Mouse (Mus musculus) heart, embryonic 11.5 days (tissue): ENCODE results near the gene Vegfd. TPM values are rescaled to one million over a fixed set of nuclear protein-coding genes. Genes with fewer than 3 reads are reported as not detected.

Source experiments
- ATAC-seq: fragments of 200-750 bp; cut with Nextera tagmentation; replicated peaks from 2 replicates; pipeline ENCODE4 v1.8.0; 2017; ENCODE audit warnings: moderate library complexity; ENCODE audit not compliant: insufficient number of reproducible peaks, low FRiP score, low TSS enrichment
- H3K27ac ChIP-seq: fragments of 300-500 bp; sonication (generic); 2 replicates; pipeline ENCODE4 v1.5.1; 2014; ENCODE audit warnings: mild to moderate bottlenecking, low read depth, low read length
- H3K27me3 ChIP-seq: fragments of 300-500 bp; sonication (generic); 2 replicates; pipeline ENCODE4 v1.6.1; 2014; ENCODE audit warnings: mild to moderate bottlenecking, low read length, mixed read lengths; ENCODE audit not compliant: control insufficient read depth, insufficient read depth
- H3K36me3 ChIP-seq: fragments of 300-500 bp; sonication (generic); 2 replicates; pipeline ENCODE4 v1.6.1; 2014; ENCODE audit warnings: mild to moderate bottlenecking, low read length, moderate library complexity, mixed read lengths; ENCODE audit not compliant: control insufficient read depth, insufficient read depth
- H3K4me1 ChIP-seq: fragments of 300-500 bp; sonication (generic); 2 replicates; pipeline ENCODE4 v1.6.1; 2014; ENCODE audit warnings: low read length; ENCODE audit not compliant: control insufficient read depth, insufficient read depth
- H3K4me2 ChIP-seq: fragments of 300-500 bp; sonication (generic); 2 replicates; pipeline ENCODE4 v1.6.1; 2014; ENCODE audit warnings: mild to moderate bottlenecking, moderate library complexity
- H3K4me3 ChIP-seq: fragments of 300-500 bp; sonication (generic); 2 replicates; pipeline ENCODE4 v1.5.1; 2014; ENCODE audit warnings: low read depth, low read length
- H3K9ac ChIP-seq: fragments of 300-500 bp; sonication (generic); 2 replicates; pipeline ENCODE4 v1.6.1; 2014; ENCODE audit warnings: mild to moderate bottlenecking, low read depth, low read length, moderate library complexity
- H3K9me3 ChIP-seq: fragments of 300-500 bp; sonication (generic); replicated peaks from 2 replicates; pipeline ENCODE4 v1.6.1; 2016; ENCODE audit warnings: low read length; ENCODE audit not compliant: control insufficient read depth
- WGBS: fragments of 180-500 bp; shearing (Covaris S2); extraction: QIAGEN DNeasy Blood & Tissue Kit; methylation state at CpG from one replicate; pipeline ENCODE4 v1.1.7; 2014; ENCODE audit not compliant: insufficient replicate concordance; 5-methylcytosine and 5-hydroxymethylcytosine counted together
- polyA plus RNA-seq: library from polyadenylated mRNA; unstranded; fragments of >200 nt; fragmentation: Nextera tagmentation; extraction: Ambion mirVana; gene quantifications from 2 replicates; pipeline ENCODE4 v1.2.1, GENCODE M21; 2014

Gene Vegfd
- polyA plus RNA-seq, 1 experiment from 2014 or later, result 2.1 TPM

DNA sequence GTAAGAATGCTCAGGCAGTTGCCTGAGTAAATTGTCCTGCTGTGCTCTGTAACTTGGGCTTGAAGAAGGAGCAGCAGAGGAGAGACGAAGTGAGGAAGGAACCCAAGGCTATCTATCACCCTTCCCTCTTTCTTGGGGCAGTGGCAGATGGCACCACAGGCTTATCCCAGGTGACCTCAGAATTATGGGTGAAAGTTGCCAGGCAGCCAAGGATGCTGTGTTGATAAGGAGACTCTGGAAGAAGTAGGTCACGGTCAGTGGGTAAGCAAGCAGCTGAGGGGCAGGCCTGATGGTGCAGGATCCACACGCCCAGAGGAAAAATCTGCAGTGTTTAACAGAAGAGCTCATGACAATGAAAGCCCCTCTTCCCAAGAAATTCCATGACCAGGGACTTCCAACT is 68.1 kb downstream of the Vegfd start:
- Histone ChIP-seq H3K4me2 (no peak overlapping the region), H3K4me3 (no peak overlapping the region), H3K36me3 (no peaks in the 10 kb centered on the region), H3K27me3 (no peaks in the 10 kb centered on the region), H3K27ac (no peak overlapping the region), H3K9me3 (no peaks in the 10 kb centered on the region), H3K4me1 (no peaks in the 10 kb centered on the region), H3K9ac (no peak overlapping the region)
- no peak for ATAC-seq
- 73% methylated on average over 3 of the region's 3 CpGs for WGBS

DNA sequence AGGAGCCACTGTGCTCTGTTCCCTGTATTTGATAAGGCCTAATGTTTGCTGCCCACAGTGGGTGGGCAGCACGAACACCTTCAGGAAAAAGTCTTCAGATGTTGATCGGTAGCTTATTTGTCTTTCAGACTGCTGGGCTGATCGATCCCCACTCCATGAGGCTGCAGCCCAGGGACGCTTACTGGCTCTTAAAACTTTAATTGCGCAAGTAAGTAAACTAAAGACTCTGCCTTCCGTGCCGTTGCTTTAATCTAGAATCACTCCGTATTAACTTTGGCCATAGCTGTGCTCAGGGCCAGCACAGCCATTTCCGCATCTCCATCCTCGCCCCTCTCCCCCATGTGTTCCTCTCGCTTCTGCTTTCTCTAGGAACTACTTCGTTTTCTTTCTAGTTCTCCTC is 72.4 kb downstream of the Vegfd start:
- Histone ChIP-seq H3K27ac (no peak overlapping the region), H3K9ac (no peak overlapping the region), H3K9me3 (no peaks in the 10 kb centered on the region), H3K36me3 (no peaks in the 10 kb centered on the region), H3K4me2 (no peak overlapping the region), H3K4me1 (no peaks in the 10 kb centered on the region), H3K27me3 (no peaks in the 10 kb centered on the region), H3K4me3 (no peak overlapping the region)
- WGBS, result 78% methylated on average over 12 of the region's 12 CpGs
- no peak for ATAC-seq

DNA sequence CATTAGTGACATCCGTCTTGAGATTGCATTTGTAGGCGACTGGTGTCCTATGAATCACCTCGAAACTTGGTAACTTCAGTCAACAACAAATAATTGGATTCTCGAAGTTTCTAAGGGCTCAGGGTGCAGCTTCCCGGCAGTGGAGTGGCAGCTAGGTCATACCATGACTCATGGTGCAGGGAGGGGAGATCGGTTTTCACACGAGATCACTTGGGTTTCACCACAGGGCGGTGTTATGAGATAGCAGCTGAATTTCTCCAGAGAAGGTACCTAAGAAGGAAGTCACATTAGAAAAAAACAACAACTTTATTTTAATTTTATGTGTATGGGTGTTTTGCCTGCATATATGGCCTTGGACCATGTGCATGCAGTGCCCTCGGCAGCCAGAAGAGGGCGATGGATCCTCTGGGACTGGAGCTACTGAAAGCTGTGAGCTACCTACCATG is 73.0 kb downstream of the Vegfd start:
- Histone ChIP-seq H3K9me3 (no peaks in the 10 kb centered on the region), H3K27me3 (no peaks in the 10 kb centered on the region), H3K4me1 (no peaks in the 10 kb centered on the region), H3K4me3 (no peak overlapping the region), H3K9ac (no peak overlapping the region), H3K36me3 (no peaks in the 10 kb centered on the region), H3K27ac (no peak overlapping the region), H3K4me2 (no peak overlapping the region)
- no peak for ATAC-seq
- 72% methylated on average over 10 of the region's 10 CpGs for WGBS

GRCm38 (mm10) chrX:164446835-164447681 is 73.9 kb downstream of the Vegfd start:
- no peak overlapping the region for H3K4me2 ChIP-seq
- H3K9me3 ChIP-seq, result no peaks in the 10 kb centered on the region
- H3K27ac ChIP-seq, result no peak overlapping the region
- H3K4me3 ChIP-seq, result no peak overlapping the region
- H3K27me3 ChIP-seq, result no peaks in the 10 kb centered on the region
- WGBS, result 82% methylated on average over 9 of the region's 9 CpGs
- no peaks in the 10 kb centered on the region for H3K4me1 ChIP-seq
- no peak overlapping the region for H3K9ac ChIP-seq
- no peaks in the 10 kb centered on the region for H3K36me3 ChIP-seq
- ATAC-seq, result no peak

DNA sequence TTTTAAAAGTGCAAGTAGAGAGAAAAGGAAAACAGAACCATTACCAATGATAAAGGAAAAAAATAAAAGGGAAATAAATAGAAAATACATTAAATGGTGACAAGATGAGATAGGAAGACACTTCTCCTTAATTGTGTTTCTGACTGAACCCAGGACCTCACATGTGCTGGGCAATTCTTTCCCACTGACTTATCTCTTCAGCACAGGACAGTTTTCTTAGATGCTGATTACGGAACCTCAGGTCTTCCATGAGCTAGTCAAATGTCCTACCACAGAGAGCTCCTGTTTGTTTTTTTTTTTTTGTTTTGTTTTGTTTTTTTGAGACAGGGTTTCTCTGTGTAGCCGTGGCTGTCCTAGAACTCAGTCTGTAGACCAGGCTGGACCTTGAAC is 74.5 kb downstream of the Vegfd start:
- H3K4me2 ChIP-seq, result no peak overlapping the region
- WGBS, result 76% methylated on average over 2 of the region's 2 CpGs
- H3K4me1 ChIP-seq, result no peaks in the 10 kb centered on the region
- H3K36me3 ChIP-seq, result no peaks in the 10 kb centered on the region
- no peak overlapping the region for H3K4me3 ChIP-seq
- H3K27me3 ChIP-seq, result no peaks in the 10 kb centered on the region
- no peaks in the 10 kb centered on the region for H3K9me3 ChIP-seq
- H3K9ac ChIP-seq, result no peak overlapping the region
- peak; percentile 55; the same call in 1 of the 2 replicates for ATAC-seq
- no peak overlapping the region for H3K27ac ChIP-seq

DNA sequence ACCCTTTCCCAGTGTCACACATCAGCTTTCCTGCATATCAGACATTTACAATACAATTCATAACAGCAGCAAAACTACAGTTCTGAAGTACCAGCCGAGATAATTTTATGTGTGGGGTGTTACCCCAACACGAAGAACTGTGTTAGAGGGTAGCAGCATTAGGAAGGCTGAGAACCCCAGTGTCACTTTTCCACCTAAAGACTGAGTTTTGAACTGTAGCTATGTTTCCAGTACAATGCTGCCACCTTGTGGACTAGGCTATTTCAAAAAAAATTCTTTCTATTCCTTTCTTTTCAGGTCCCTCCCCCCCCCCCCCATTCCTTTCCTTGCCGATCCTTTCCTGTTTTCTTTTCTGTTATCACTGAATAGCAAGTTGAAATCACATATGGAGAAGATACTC is 76.0 kb downstream of the Vegfd start:
- no peaks in the 10 kb centered on the region for H3K9me3 ChIP-seq
- no peak overlapping the region for H3K27ac ChIP-seq
- no peak overlapping the region for H3K4me3 ChIP-seq
- no peaks in the 10 kb centered on the region for H3K36me3 ChIP-seq
- H3K4me1 ChIP-seq, result no peaks in the 10 kb centered on the region
- WGBS, result 39% methylated on average over 3 of the region's 3 CpGs
- H3K27me3 ChIP-seq, result no peaks in the 10 kb centered on the region
- no peak overlapping the region for H3K4me2 ChIP-seq
- ATAC-seq, result no peak
- no peak overlapping the region for H3K9ac ChIP-seq

Other genes starting within 250 kb of the Vegfd start
- 0.11 TPM in 1 of 2 replicates, not detected in the other for gene Ace2, start 234.0 kb upstream of the Vegfd start, polyA plus RNA-seq
- 8.9 and 10.4 TPM in 2 replicates for gene Bmx, start 115.2 kb upstream of the Vegfd start, polyA plus RNA-seq
- 10.5 and 12.3 TPM in 2 replicates for gene Pir, start 104.0 kb upstream of the Vegfd start, polyA plus RNA-seq
- gene Piga, start 46.4 kb downstream of the Vegfd start, polyA plus RNA-seq, result 10.0 and 11.2 TPM in 2 replicates
- 1.3 and 2.2 TPM in 2 replicates for gene Asb11, start 63.6 kb downstream of the Vegfd start, polyA plus RNA-seq
- 0.14 TPM in 1 of 2 replicates, not detected in the other for gene Asb9, start 132.9 kb downstream of the Vegfd start, polyA plus RNA-seq